Mouse (Mus musculus) natural killer cell, adult 2 months (primary cell): Measurements from ENCODE around the gene Sh3d21.
A peak's percentile ranks its signal among the peaks of the same experiment; 100 is the strongest.

Experiments used
- DNase-seq, 2 experiments: peaks; one replicate each; pipeline ENCODE4 v3.0.0; 2022; ENCODE audit warnings: low spot score in 2 of 2

The Sh3d21 gene

GRCm38 (mm10) chr4:126109613-126110373 is 53.5 kb downstream of the Sh3d21 start:
- no peak for DNase-seq

- no peak for DNase-seq
Observed at GRCm38 (mm10) chr4:126108061-126108740, 55.1 kb downstream of the Sh3d21 start.

- DNase-seq = no peak
Observed at GRCm38 (mm10) chr4:126105131-126105783, 58.0 kb downstream of the Sh3d21 start.

GRCm38 (mm10) chr4:126104261-126105075 is 58.8 kb downstream of the Sh3d21 start:
- DNase-seq = peak; percentile 7 to 30

- DNase-seq = peak; percentile 95 to 97
Observed at GRCm38 (mm10) chr4:126103590-126104068, 59.7 kb downstream of the Sh3d21 start, which contains the start of gene Stk40. Gene Stk40 (plus strand): TSS chr4:126103957.

GRCm38 (mm10) chr4:126103057-126103581 is 60.2 kb downstream of the Sh3d21 start:
- peak; percentile 83 to 91 for DNase-seq

GRCm38 (mm10) chr4:126102061-126102841 is 61.0 kb downstream of the Sh3d21 start:
- peak in 1 of 2 experiments; percentile 4 for DNase-seq

- DNase-seq = no peak
Observed at GRCm38 (mm10) chr4:126100764-126101163, 62.5 kb downstream of the Sh3d21 start.
